Mouse (Mus musculus) layer of hippocampus, adult 11-12 months (tissue): ENCODE data around the gene Cd200r4.

ENCODE experiments used
- DNase-seq: peaks from one replicate; pipeline ENCODE4 v3.0.0; 2022; ENCODE audit warnings: low spot score

The Cd200r4 gene

GRCm38 (mm10) chr16:44876625-44877024 lies 65.1 kb downstream of the Cd200r4 start:
- DNase-seq, result no peak

GRCm38 (mm10) chr16:44877595-44877994 lies 66.1 kb downstream of the Cd200r4 start:
- no peak for DNase-seq
